Comparison of ENCODE assay signal across 8 mouse cellular contexts in the genomic region with DNA sequence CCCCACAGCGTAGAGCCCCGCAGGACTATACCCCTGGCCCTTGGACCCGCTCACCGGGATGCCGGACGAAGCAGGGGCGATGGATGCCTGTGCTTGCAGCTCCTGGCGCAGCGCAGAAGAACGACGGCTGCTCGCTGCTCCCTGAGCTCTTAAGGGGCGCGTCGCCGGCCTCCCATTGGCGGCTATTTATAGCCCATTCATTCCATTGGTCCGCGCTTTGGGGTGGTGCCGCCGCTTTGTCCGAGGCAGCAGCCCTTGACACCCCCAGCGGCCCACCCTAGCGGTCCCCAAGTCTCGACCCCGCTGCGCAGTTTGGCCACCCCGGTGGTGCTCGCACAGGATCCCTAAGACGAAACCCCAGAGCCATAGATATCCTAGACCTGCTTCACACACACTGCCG. TPM values are rescaled to one million over a fixed set of nuclear protein-coding genes. Genes with fewer than 3 reads are reported as not detected.
DNase-seq lines count a peak whose midpoint lies in the region; ATAC-seq lines count a peak whose summit lies in the region.

Gene Ckb (minus strand): TSS at position 163 of the 400 bp plus-strand sequence.

- WGBS in intestine, embryonic 15.5 days = under 1% methylated on average over 31 of the region's 31 CpGs

- ATAC-seq in intestine, embryonic 15.5 days = peak; percentile 67

- peak within 1 kb of the TSS; percentile 98 for H3K4me2 ChIP-seq in intestine, embryonic 15.5 days (replicated peaks)

- 0 out of 2 replicates have a peak, but pooled peaks cover 12% of the 10 kb centered on the region for H3K27me3 ChIP-seq in intestine, embryonic 15.5 days (replicated peaks)

- no peaks in the 10 kb centered on the region for H3K36me3 ChIP-seq in intestine, embryonic 15.5 days

- DNase-seq in adrenal gland, postnatal 36 days = peak; percentile 80 to 84
- peak; percentile 93 for DNase-seq in embryo, embryonic 11 days
- DNase-seq in gonadal fat pad, adult 2 months (ENCODE audit: low read depth) = no peak
- DNase-seq in left cerebral cortex, adult 8-10 months (ENCODE audit: low spot score in 2 of 2) = peak; percentile 92 to 95
- DNase-seq in lung, postnatal 36 days = peak; percentile 69
- DNase-seq in right cerebral cortex, postnatal 25 days = peak; percentile 93
- no peak for DNase-seq in MN1 (ENCODE audit: low spot score)

- H3K27ac ChIP-seq in intestine, embryonic 15.5 days = peak within 1 kb of the TSS; percentile 67

- peaks cover 61% of the 10 kb centered on the region for H3K4me1 ChIP-seq in intestine, embryonic 15.5 days (replicated peaks)

- H3K9me3 ChIP-seq in intestine, embryonic 15.5 days = no peaks in the 10 kb centered on the region

- H3K4me3 ChIP-seq in intestine, embryonic 15.5 days (replicated peaks) = peak within 1 kb of the TSS; percentile 70

- peak within 1 kb of the TSS; percentile 73 for H3K9ac ChIP-seq in intestine, embryonic 15.5 days

RNA-seq across cellular contexts. Expression of gene Ckb, which starts in this region (rescaled TPM):
- total RNA-seq in adrenal gland, postnatal 36 days (2021) = 10 to 100 TPM; 34.2 to 53.4 TPM
- 345 and 403 TPM in 2 replicates for polyA plus RNA-seq in gonadal fat pad, adult 2 months (2012; rRNA removed)
- polyA plus RNA-seq in intestine, embryonic 15.5 days (2015; fragmentation: Nextera tagmentation; extraction: Ambion mirVana) = 765 and 774 TPM in 2 replicates
- 1,000 to 10,000 TPM; 1,860 to 1,987 (median 1,908) TPM for total RNA-seq in left cerebral cortex, adult 8-10 months (2022)

Comparison
In these comparisons a context has a peak if more than half of its experiments do, and no peak if none do; other contexts are left out.
1. RNA of gene Ckb (total RNA-seq): 1,860 to 1,987 TPM in left cerebral cortex, adult 8-10 months; 34.2 to 53.4 TPM in adrenal gland, postnatal 36 days; every median in the first group is over 10 times any median in the second.
2. DNase-seq: peak in adrenal gland, postnatal 36 days (2 of 2), embryo, embryonic 11 days (single experiment), left cerebral cortex, adult 8-10 months (2 of 2), lung, postnatal 36 days (single experiment) and right cerebral cortex, postnatal 25 days (single experiment); none in gonadal fat pad, adult 2 months (single experiment) and MN1 (single experiment).